Mouse (Mus musculus): Measurements from ENCODE around the gene Mbd3.

DNA sequence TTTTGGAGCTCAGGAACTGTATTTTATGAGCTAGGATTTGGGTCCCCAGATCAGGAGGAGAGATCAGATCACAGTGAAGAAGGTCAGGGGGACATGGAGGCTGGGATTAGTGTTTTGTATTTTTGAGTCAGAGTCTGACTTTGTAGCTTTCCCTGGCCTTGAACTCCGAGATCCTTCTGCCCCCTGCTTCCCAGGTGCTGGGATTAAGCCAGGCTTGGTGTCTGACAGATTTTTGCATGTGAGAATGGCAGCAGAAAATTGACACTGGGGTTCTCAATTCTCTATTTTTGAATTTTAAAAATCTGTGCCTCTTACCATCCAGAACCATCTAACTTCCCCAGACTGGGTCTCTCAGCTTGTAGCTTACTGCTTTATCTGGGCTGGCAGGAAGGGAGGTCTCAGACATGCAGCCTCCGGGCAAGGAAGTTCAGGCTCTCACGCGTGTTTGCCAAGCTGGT lies 1.4 kb upstream of the Mbd3 start:
- TF ChIP-seq CTCF (IDR thresholded peaks at IDR 0.05; ENCODE audit: extremely low read depth, insufficient read depth, insufficient read length, insufficient replicate concordance) (no peak), POLR2A (IDR thresholded peaks at IDR 0.05; ENCODE audit: low read depth, low read length) (no peak)

Data from spleen, adult 2 months (tissue).